Mouse (Mus musculus) stomach, postnatal 0 days (tissue): Measurements from ENCODE around the gene Smim22.

Experiments
- CTCF ChIP-seq: IDR thresholded peaks from 2 replicates; pipeline ENCODE4 v1.5.1; 2016; ENCODE audit warnings: antibody characterized with exemption, low read depth, mild to moderate bottlenecking, moderate library complexity
- EP300 ChIP-seq: optimal IDR thresholded peaks from 2 replicates; pipeline ENCODE3; 2016; ENCODE audit warnings: antibody characterized with exemption

DNA sequence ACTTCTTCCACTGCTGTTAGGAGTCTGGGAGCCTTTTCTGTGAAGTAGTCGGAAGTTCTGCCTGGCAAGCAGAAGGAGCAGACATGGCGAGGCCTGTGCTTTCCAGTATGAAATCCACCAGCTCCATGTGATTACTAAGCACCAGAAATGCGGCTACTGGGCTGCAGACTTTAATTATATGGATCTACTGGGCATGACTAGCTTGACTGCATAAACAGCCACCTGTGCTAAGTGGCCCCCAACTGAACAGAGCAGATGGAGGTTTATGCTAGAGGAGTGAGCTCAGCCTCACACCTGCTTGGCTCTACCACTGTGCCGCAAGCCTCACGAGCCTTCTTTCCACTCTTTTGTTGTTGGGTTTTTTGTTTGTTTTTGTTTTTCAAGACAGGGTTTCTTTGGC, 32.6 kb upstream of the Smim22 start:
- TF ChIP-seq CTCF (no peak), EP300 (no peak)
